Mouse (Mus musculus): ENCODE results near the gene Peli2. TPM values are rescaled to one million over a fixed set of nuclear protein-coding genes. Genes with fewer than 3 reads are reported as not detected.

Peli2 gene
- total and polyA plus RNA-seq, 3 experiments = not detected

DNA sequence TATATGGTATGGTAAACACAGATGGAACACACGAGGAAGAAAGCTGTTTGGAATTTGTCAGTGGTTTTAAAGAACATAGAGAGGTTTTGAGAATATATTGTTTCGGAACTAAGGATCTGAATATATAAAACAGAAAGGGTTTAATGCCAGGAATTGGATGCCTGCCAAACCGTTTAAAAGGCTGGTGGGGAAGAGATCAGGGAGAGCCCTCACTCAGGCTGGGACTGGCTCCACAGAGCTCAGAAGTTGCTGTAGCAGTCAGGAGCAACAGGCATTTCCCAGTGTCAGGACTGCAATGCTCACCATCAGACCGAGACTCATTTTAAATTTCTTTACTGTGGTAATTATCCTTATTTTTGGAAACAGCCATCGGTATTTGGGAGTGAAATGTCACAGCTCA, 76.2 kb downstream of the Peli2 start:
- Histone ChIP-seq H3K4me1 (ENCODE audit: control insufficient read depth in 1 of 2, insufficient read depth in 2 of 2) (peaks cover 0 to 3% of the 10 kb centered on the region in 2 experiments; a peak in 1 of 4 replicates), H3K4me3 (replicated peaks in 1 of 3; ENCODE audit: low read depth in 2 of 3, low read length in 2 of 3, poor library complexity in 1 of 3) (no peak overlapping the region), H3K9ac (ENCODE audit: insufficient read depth, low read depth) (no peak overlapping the region), H3K79me2 (replicated peaks; ENCODE audit: control insufficient read depth, extremely low read depth, insufficient read depth, poor library complexity, severe bottlenecking) (no peaks in the 10 kb centered on the region), H3K27me3 (replicated peaks) (no peaks in the 10 kb centered on the region), H3K27ac (ENCODE audit: insufficient read depth, low read depth) (no peak overlapping the region), H3K9me3 (replicated peaks; ENCODE audit: low read length) (no peaks in the 10 kb centered on the region), H3K36me3 (replicated peaks in 1 of 2; ENCODE audit: control insufficient read depth in 1 of 2, insufficient read depth in 1 of 2, low read length in 1 of 2) (no peaks in the 10 kb centered on the region), H3K4me2 (ENCODE audit: insufficient read depth, low read depth, poor library complexity, severe bottlenecking) (no peak overlapping the region)
- DNase-seq (ENCODE audit: extremely low read depth) = no peak
- TF ChIP-seq USF1 (IDR thresholded peaks at IDR 0.05; ENCODE audit: low read depth, low read length) (no peak), MXI1 (IDR thresholded peaks at IDR 0.05; ENCODE audit: low read depth, low read length) (no peak), PAX5 (IDR thresholded peaks at IDR 0.05; ENCODE audit: low read length) (no peak), POLR2A (IDR thresholded peaks at IDR 0.05; ENCODE audit: low read depth, low read length) (no peak), ELF1 (IDR thresholded peaks at IDR 0.05; ENCODE audit: low read depth, low read length) (no peak), ZMIZ1 (IDR thresholded peaks at IDR 0.05; ENCODE audit: low read depth, low read length) (no peak)
- dilution Hi-C loops (cut with MboI; ENCODE audit: extremely low pct_ligation_motif_present, extremely low pct_unique_long_range_greater_than_20kb, low sequenced_read_pairs) = no loop called here
- in situ Hi-C loops (cut with MboI; ENCODE audit: low pct_ligation_motif_present, low pct_unique_long_range_greater_than_20kb, low sequenced_read_pairs) = no loop called here

DNA sequence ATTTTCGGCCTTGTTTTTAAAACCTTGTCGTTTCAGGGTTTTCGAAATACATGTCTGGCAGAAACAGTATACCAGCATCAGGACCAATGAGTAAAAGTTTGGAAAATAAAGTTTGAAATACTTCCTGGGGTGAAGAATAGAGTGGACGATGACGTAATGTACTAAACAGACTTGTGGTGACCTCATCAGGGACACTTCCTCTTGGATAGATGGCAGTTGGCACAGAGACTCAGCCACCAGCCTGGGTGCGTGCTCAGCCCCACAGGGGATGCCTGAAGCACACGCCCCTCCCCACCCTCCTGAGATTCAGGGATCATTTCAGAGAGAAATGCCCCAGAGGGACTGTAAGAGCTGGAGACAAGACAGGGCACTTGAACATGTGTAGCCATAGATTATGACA, 76.7 kb downstream of the Peli2 start:
- TF ChIP-seq RAD21 (IDR thresholded peaks at IDR 0.05; ENCODE audit: low read depth, low read length) (no peak), ZNF384 (IDR thresholded peaks at IDR 0.05; ENCODE audit: low read depth, low read length) (no peak)
- no peaks in the 10 kb centered on the region for H3K36me3 ChIP-seq (replicated peaks in 1 of 2; ENCODE audit: control insufficient read depth in 1 of 2, insufficient read depth in 1 of 2, low read length in 1 of 2)
- no peak overlapping the region for H3K9ac ChIP-seq (ENCODE audit: insufficient read depth, low read depth)

DNA sequence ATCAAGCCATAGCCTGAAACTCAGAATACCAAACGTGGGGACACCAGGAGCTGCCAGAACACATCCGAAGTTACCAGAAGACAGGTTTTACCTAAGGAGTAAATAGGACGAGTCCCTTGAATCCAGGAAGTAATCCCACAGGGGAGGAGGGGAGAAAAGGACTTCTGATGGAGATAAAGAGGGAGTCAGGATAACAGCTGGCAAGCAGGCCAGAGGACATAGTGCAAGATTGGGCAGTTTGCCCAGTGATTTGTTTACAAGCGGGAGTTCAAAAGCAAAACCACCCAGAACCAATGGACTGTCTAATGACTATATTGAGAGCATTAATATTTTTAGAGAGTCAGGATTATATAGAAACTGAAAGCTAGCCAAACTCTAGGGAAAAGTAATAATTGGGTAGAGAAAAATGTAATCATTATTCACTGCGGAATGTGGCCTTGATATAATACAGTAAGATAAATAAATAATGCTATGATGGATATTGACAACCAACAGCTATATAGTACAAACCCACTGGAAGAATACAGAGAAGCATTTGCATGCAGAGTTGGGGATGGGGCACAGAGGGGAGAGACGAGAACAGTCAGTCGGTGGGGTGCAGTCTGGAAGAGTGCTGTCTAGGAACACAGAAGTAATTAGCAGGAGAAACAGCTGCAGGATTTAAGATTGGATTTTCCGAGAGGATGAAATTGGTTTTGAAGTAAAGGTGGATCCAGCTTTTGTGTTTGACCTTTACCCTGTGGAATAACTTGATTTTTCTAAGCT, 77.7 kb downstream of the Peli2 start:
- no peak overlapping the region for H3K4me3 ChIP-seq (replicated peaks in 1 of 3; ENCODE audit: low read depth in 2 of 3, low read length in 2 of 3, poor library complexity in 1 of 3)
- no peak for DNase-seq (ENCODE audit: extremely low read depth)
- H3K79me2 ChIP-seq (replicated peaks; ENCODE audit: control insufficient read depth, extremely low read depth, insufficient read depth, poor library complexity, severe bottlenecking) = no peaks in the 10 kb centered on the region
- in situ Hi-C loops (cut with MboI; ENCODE audit: low pct_ligation_motif_present, low pct_unique_long_range_greater_than_20kb, low sequenced_read_pairs) (no loop called here), dilution Hi-C loops (cut with MboI; ENCODE audit: extremely low pct_ligation_motif_present, extremely low pct_unique_long_range_greater_than_20kb, low sequenced_read_pairs) (no loop called here)
- peaks cover 3% of the 10 kb centered on the region in 2 experiments; a peak in 1 of 4 replicates for H3K4me1 ChIP-seq (ENCODE audit: control insufficient read depth in 1 of 2, insufficient read depth in 2 of 2)
- H3K36me3 ChIP-seq (replicated peaks in 1 of 2; ENCODE audit: control insufficient read depth in 1 of 2, insufficient read depth in 1 of 2, low read length in 1 of 2) = no peaks in the 10 kb centered on the region
- H3K27me3 ChIP-seq (replicated peaks) = no peaks in the 10 kb centered on the region
- no peak overlapping the region for H3K9ac ChIP-seq (ENCODE audit: insufficient read depth, low read depth)
- H3K4me2 ChIP-seq (ENCODE audit: insufficient read depth, low read depth, poor library complexity, severe bottlenecking) = no peak overlapping the region
- no peak overlapping the region for H3K27ac ChIP-seq (ENCODE audit: insufficient read depth, low read depth)
- no peaks in the 10 kb centered on the region for H3K9me3 ChIP-seq (replicated peaks; ENCODE audit: low read length)
- no peak for TF ChIP-seq MYC (IDR thresholded peaks at IDR 0.05; ENCODE audit: low read depth, low read length)
- no peak for TF ChIP-seq HCFC1 (IDR thresholded peaks at IDR 0.05; ENCODE audit: low read depth, low read length)
- TF ChIP-seq JUN (IDR thresholded peaks at IDR 0.05; ENCODE audit: insufficient read depth, low read depth, low read length) = no peak
- TF ChIP-seq ELF1 (IDR thresholded peaks at IDR 0.05; ENCODE audit: low read depth, low read length) = no peak
- no peak for TF ChIP-seq ZNF384 (IDR thresholded peaks at IDR 0.05; ENCODE audit: low read depth, low read length)
- TF ChIP-seq MXI1 (IDR thresholded peaks at IDR 0.05; ENCODE audit: low read depth, low read length) = no peak
- TF ChIP-seq NRF1 (IDR thresholded peaks at IDR 0.05; ENCODE audit: low read depth, low read length) = no peak
- no peak for TF ChIP-seq POLR2AphosphoS2 (IDR thresholded peaks at IDR 0.05; ENCODE audit: low read depth, low read length)
- TF ChIP-seq ZMIZ1 (IDR thresholded peaks at IDR 0.05; ENCODE audit: low read depth, low read length) = no peak
- no peak for TF ChIP-seq POLR2A (IDR thresholded peaks at IDR 0.05; ENCODE audit: low read depth, low read length)
- no peak for TF ChIP-seq ZKSCAN1 (IDR thresholded peaks at IDR 0.05; ENCODE audit: borderline replicate concordance, low read depth, low read length)
- no peak for TF ChIP-seq SIN3A (IDR thresholded peaks at IDR 0.05; ENCODE audit: low read length)
- no peak for TF ChIP-seq EP300 (IDR thresholded peaks at IDR 0.05; ENCODE audit: low read length)
- no peak for TF ChIP-seq SMC3 (IDR thresholded peaks at IDR 0.05; ENCODE audit: low read depth, low read length)
- TF ChIP-seq USF1 (IDR thresholded peaks at IDR 0.05; ENCODE audit: low read depth, low read length) = no peak
- no peak for TF ChIP-seq NELFE (IDR thresholded peaks at IDR 0.05; ENCODE audit: low read depth, low read length)

More for the DNA sequence above, 76.7 kb downstream of the Peli2 start:
- in situ Hi-C loops (cut with MboI; ENCODE audit: low pct_ligation_motif_present, low pct_unique_long_range_greater_than_20kb, low sequenced_read_pairs) (no loop called here), dilution Hi-C loops (cut with MboI; ENCODE audit: extremely low pct_ligation_motif_present, extremely low pct_unique_long_range_greater_than_20kb, low sequenced_read_pairs) (no loop called here)
- no peak for DNase-seq (ENCODE audit: extremely low read depth)
- Histone ChIP-seq H3K79me2 (replicated peaks; ENCODE audit: control insufficient read depth, extremely low read depth, insufficient read depth, poor library complexity, severe bottlenecking) (no peaks in the 10 kb centered on the region), H3K4me1 (ENCODE audit: control insufficient read depth in 1 of 2, insufficient read depth in 2 of 2) (peaks cover 2 to 3% of the 10 kb centered on the region in 2 experiments; a peak in 1 of 4 replicates), H3K9me3 (replicated peaks; ENCODE audit: low read length) (no peaks in the 10 kb centered on the region), H3K4me3 (replicated peaks in 1 of 3; ENCODE audit: low read depth in 2 of 3, low read length in 2 of 3, poor library complexity in 1 of 3) (no peak overlapping the region), H3K27ac (ENCODE audit: insufficient read depth, low read depth) (no peak overlapping the region), H3K27me3 (replicated peaks) (no peaks in the 10 kb centered on the region), H3K4me2 (ENCODE audit: insufficient read depth, low read depth, poor library complexity, severe bottlenecking) (no peak overlapping the region)
